Mouse (Mus musculus): ENCODE measurements around the gene Arvcf.

DNA sequence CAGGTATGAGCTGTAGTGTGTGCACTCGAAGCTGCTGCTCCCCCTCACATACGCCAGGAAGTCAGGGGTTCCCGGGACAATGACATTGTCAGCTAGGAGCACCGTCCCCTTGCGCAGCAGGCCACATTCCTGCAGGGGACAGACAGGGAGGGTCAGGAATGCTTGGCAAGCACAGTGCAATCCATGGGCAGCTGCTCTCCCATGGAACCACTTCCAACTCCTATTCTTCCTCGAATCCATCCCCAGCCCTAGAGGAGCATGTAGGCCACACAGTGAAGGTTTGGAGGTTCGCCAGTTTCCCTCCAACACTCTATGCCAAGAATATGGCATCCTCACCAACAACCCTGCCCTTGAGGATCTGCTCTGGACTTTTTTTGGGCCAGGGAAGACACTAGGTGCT lies 59.9 kb downstream of the Arvcf start:
- TF ChIP-seq CTCF (IDR thresholded peaks at IDR 0.05 in 2 of 3, conservative IDR thresholded peaks at IDR 0.05 in 1 of 3; ENCODE audit: control insufficient read depth in 1 of 3, insufficient read depth in 1 of 3, low read depth in 2 of 3, low read length in 3 of 3, poor library complexity in 1 of 3, severe bottlenecking in 1 of 3) = no peak
- no peak for TF ChIP-seq POLR2AphosphoS2 (IDR thresholded peaks at IDR 0.05; ENCODE audit: low read length)
- no peak for TF ChIP-seq GATA1 (IDR thresholded peaks at IDR 0.05; ENCODE audit: low read depth, low read length)
- no peak for TF ChIP-seq POLR2A (IDR thresholded peaks at IDR 0.05; ENCODE audit: control insufficient read depth in 1 of 2, insufficient read depth in 1 of 2, low read depth in 1 of 2, low read length in 2 of 2, poor library complexity in 1 of 2)
- TF ChIP-seq SIN3A (IDR thresholded peaks at IDR 0.05; ENCODE audit: low read length) = no peak

All from MEL (cell line).